Mouse (Mus musculus) lung, postnatal 4 days (tissue): Measurements from ENCODE around the gene Fat4.

Experiments
- DNase-seq, 2 experiments: peaks; one replicate each; pipeline ENCODE4 v3.0.0; 2021

Fat4 gene

DNA sequence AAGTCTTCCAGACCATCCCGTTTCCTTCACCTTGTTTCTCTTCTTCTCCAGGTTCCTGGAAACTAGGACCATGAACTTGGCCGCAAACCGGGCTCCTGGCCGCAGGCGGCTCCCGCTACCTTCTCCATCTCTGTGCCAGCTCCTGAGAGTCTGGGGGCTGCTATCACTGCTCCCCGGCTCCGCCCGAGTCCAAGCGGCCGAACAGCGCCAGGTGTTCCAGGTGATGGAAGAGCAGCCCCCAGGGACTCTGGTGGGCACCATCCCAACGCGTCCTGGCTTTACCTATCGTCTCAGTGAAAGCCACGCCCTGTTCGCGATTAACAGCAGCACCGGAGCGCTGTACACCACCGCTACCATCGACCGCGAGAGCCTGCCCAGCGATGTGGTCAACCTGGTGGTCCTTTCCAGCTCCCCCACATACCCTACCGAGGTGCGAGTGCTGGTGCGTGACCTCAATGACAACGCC, at the start of gene Fat4:
Gene Fat4 (plus strand): TSS at position 51 of the 466 bp plus-strand sequence.
- no peak for DNase-seq

DNA sequence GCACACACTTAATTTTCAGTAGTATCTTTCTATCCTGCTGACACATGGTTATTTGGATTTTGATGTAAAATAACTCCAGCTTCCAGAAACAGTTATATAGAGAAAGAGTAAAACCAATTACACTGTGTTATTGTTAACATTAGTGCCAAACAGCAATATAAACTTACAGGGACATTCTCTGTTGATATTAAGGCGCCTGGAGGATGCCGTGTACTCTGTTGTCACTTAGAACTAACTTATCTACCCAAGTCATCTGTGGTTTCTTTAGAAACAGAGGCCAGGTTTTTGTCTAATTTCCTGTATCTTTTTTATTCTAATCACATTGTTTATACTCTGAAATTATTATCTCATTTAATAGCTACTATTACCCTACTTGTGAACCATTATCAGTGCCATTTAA, 47.3 kb upstream of the Fat4 start:
- DNase-seq = no peak

DNA sequence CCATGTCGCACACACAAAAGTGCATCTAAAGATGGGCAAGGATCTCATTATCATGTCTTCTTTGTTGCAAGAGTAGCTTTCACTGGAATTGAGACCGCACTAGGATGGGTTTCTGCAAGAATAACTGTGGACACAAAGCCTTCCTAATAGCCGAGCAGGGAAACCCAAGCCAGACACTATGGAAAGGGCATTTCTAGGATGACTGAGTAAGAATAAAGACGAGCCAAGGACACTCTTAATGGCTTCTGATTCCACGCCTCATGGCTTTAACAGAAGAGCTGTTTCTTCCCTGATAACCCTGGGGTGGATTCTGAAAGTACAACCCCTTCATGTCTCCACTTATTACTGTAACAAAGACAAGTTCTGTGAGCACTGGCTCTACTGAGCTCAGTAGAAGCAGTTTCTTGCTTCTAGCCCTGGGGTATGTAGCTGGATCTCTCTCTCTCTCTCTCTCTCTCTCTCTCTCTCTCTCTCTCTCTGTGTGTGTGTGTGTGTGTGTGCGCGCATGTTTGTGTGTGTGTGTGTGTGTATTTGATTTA, 43.7 kb upstream of the Fat4 start:
- no peak for DNase-seq

DNA sequence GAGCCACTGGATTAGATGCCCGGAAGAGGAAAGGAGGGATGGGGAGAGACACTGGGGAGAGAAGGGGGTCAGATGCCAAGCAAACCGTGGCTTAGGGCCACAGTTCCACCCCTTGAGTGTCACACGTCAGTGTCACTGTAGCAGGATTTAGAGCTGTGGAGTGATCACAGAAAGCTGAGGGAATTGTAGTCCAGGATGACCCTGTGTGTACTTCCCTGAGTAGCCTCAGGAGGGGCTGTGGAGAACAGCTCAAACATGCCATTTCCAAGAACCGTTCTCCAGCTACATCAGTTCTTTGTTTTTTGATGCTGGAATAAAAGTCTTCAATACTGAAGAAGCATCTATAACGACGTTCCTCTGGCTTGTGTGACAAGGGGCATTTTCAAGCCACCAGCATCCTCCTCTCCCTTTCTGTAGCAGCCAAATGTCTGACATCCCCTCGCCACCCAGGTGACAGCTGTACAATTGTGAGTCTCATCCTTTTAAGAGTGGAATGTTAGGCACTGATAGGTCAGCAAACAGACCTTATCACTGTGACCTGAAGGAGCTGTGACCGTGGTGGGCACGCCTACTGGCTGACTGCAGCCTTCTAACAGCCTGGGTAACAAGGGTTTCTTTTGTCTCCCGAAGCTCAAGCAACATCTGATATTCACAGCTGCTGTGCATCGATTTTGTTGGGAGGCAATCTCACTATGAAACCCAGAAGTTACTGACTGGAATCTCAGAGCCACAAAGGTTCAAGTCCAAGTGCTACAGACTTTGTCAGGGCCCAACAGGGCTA, 39.9 kb upstream of the Fat4 start:
- DNase-seq = no peak

DNA sequence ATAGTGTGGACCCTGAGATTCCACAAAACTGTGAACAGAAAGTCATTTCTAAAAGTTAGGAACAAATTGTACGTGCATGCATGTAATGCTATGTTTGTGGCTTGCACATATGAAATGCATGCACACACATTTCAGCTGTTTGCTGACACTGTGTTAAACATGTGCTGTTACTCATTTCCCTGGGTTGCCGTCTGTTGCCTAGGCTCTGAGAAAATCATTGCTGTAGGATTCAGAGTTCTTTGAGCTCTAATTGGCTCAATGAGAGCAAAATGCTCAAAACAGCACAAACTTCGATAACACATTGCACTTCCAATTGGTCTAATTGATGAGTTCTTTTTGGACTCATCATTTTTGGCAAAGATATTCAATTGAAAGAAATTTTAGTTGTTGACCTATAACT, 37.7 kb upstream of the Fat4 start:
- DNase-seq = no peak

DNA sequence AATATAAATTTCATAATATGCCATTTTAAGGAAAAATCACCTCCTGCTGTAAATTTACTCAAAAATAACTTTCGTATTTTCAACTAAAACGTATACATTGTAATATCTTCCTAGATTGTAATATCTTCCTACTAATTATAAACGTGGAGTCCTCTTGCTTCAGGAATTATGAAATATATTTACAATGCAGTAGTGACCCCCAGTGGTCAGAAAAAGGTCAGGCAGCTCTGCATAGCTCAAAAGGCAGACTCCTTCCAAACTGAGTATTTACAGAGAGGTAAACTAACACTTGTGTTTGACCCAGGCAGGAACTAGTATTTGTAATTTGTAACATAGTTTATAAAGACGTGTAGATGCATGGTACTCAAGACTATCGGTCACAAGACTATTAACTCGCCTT, 37.2 kb upstream of the Fat4 start:
- DNase-seq = peak in 1 of 2 experiments; percentile 63

DNA sequence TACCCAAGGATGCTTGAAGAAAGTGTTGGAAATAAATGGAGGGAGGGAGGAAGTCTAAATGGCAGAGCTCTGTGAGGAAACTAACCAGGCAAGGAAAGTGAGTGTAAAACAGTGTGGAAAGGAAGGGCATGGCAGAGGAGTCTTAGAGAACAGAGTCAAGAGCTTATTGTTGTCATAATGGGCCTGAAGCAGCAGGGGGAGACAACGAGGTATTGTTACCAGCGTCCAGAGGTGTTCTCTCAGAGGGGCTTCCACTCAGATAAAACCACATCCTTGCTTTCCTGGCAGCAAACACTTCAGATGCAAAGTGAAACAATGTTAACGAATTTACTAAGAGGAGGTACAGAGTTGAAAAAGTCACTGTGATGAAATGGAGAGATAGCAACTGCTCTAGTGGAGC, 33.1 kb upstream of the Fat4 start:
- DNase-seq = no peak

DNA sequence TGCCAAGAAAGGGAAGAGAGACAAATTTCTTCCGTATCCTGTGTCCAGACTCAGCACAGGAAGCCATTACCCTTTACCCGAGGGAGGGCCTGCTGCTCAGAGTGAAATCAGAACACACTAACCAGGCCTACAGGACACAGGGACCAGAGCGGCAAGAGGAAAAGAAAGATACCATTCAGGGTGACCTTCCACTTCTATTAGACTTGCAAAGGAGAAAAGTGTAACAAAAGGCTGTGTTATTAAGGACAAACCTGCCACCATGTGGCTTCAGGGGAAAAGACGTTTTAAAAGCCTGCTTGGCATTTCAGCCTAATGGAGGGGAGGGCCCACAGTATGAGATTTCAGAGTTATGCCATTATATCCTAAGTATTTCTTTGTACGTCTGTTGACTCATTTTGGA, 26.1 kb upstream of the Fat4 start:
- no peak for DNase-seq

DNA sequence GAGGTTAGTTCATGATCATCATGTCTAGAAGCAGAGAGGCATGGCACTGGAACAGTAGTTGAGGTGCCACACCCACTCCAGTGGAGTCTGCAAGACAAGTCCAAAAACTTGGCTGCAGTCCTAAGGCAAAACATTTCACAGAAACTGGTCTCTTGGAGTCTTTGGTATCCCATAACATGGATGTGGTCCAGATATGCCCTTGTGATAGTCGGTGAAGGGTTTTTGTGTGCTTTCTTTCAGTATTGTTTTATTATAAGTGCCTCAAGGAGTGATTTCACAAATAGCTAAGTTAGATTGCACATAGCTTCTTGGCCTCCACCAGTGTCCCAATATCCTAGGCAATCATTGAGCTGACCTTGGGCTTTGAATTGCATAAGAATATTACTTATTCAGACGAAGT, 15.4 kb upstream of the Fat4 start:
- no peak for DNase-seq

DNA sequence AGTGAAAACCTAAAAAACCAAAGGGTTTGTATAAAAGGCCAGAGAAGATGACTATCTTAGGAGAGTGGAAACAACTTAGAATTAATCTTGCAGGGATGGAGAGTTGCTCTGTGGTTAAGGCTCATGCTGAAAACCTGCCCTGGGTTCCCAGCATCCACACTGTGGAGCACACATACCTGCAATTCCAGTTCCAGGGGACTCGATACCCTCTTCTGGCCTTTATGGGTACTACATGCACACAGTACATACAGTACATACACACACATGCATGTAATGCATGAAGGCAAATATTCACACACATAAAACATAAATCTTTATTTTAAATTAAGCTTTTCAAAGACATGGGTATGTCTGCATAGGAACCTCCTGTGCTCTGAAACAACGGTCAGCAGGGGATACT, 10.9 kb upstream of the Fat4 start:
- no peak for DNase-seq

DNA sequence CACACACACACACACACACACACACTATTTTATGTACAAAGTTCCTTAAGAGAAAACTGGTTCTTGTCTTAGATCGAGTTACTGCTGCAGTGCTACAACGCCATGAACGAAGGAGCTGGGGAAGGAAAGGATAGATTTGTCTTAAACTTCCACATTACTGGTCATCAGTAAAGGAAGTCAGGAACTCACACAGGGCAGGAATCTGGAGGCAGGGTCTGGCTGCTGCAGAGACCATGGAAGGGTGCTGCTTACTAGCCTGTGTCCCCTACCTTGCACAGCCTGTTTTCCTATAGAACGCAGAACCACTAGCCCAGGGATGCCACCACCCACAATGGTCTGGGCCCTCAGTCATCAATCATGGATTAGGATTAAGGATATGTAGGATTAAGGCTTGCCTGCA, 10.0 kb upstream of the Fat4 start:
- DNase-seq = no peak

DNA sequence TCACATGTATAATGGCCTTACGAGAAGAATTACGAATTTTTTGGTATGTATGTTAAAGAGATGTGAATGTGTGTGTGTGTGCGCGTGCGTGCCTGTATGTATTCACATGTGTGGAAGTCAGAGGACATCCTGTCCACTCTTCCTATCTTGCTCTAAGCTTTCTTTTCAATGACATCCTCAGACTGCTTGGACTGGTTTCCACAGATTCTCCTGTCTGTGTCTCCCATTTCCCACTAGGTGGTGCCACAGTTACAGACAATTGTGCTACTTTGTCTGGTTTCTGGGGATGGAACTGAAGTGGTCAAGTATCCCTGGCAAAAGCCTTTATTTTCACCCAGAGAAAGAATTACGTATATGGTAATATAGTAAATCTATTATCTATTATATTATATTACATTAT, 4.0 kb upstream of the Fat4 start:
- DNase-seq = peak in 1 of 2 experiments; percentile 51

DNA sequence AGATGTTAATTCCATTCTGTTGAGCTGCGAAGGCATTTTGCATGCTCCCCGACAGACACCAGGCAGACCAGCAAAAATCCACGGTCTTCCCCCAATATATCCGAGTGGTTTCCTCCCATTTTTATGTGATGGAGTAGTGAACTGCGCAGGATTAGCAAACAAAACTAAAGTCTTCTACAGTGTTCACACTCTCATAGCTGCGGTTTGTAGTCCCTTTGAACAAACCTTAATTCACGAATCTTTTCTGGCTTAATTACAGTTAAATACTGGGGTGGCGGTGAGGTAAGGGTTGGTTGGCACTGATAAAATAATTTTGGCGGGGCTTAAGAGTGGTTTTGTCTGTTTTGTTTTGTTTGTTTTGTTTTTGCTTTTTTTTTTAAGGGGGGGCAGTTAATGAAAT, 3.1 kb upstream of the Fat4 start:
- no peak for DNase-seq

DNA sequence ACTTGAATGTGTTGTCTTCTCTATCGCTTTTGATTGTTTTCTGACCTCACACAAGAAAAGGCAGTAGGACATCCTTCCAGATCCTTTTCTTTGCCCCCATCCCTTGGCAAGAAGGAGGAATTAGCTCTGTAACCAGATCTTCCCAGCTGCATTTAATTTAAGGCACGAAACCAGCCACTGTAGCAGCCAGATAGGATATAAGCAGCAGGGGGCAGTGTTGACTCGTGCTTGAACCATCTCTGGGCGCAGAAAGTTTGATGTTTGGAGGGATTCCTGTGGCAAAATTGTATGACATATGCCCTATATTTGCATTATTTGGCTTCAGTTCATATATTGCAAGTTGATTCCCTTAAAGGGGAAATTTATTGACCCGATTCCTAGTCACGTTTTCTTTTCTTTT, 2.5 kb upstream of the Fat4 start:
- peak; percentile 76 to 87 for DNase-seq

DNA sequence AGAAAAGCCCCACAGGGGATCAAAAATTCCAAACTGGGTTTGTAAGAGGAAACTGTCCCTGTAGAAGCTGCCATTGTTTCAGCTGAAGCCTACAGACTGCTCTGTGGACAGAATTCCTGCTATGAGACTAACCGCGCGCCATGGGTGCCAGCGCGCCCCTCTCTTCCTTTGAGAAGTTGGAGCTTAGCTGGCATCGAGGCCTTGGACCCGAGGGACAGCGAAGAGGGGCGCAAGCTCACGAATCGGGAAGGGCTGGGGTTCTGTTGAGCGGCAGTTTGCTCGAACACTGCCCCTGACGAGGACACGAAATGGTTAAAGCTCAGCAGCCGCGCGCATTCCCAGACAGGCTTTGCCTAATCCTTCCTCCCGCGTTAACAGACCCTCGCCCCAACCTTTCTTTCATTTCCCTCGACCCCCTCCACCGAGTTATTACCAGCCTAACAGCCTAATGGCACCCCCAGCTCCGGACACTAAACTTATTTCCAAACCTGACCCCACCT, 1.8 kb upstream of the Fat4 start:
- peak; percentile 54 to 64 for DNase-seq

DNA sequence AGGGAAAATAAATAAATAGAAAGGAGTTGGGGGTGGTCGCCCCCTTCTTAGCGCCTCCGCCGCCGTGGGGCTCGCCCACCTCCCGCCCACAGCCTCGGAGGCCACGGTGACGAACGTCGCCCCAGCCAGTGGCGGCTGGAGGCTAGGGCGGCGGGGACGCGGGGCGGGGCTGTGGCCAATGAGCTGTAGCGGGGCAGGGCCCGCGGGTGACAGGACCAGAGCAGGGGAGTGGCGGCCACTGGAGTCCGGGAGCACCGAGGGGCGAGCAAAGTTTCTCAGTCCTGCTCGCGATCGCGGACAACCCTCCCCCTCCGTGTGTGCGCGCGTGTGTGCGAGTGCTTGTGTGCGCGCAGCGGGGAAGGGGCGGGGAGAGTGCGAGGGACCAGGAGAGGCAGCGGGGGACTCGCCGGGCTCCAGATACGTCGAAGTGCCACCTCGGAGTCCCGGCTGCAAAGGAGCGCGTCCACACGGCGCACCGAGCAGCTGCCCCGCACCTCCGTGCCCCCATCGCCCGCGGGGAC, 1.2 kb upstream of the Fat4 start:
- peak; percentile 90 to 96 for DNase-seq

DNA sequence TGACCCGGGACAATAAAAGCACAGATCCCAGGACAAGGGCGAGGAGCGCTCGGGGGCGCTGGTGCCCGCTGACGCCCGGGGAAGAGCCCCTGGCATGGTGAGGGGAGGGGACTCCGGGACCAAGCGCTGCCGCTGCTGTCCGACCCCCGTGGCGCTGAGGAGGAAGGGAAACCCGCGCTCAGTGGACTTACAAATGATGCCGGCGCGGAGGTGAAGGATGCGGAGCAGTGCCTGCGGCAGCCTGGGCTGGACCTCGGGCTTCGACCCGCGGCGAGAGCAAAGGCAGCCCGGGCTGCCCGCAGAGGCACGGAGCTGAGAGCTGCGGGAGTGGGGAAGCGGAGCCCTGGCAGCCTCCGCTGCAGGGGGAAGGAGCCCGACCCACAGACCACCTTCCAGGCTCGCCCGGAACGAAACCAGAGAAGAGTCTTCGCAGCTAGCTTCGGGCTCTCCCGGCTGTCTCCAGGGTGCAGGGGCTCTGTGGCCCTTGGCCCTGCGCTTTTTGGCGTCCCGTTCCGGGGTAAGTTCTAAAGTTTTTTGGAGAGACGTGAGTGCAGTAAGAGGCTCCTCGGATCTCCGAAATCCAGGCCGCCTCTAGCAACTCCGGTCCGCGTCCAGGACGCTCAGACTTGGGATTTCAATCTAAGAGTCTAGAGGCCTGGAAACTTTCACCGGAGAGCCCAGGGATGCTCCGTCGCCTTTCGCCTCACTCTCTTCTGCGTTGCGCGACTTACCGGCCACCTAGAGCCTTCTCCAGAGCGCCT, 499 bp upstream of the Fat4 start:
- DNase-seq = peak in 1 of 2 experiments; percentile 58

DNA sequence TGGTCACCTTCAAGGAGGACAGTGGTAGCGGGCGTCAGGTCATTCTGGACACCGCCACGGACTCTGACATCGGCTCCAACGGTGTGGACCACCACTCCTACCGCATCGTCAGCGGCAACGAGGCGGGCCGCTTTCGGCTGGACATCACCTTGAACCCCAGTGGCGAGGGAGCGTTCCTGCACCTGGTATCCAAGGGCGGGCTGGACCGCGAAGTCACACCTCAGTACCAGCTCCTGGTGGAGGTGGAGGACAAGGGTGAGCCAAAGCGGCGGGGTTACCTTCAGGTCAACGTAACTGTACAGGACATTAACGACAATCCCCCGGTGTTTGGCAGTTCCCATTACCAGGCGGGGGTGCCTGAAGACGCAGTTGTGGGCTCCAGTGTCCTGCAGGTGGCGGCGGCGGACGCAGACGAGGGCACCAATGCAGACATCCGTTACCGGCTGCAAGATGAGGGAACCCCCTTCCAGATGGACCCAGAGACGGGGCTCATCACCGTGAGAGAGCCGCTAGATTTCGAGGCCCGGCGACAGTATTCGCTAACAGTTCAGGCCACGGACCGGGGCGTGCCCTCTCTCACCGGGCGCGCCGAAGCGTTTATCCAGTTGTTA, 746 bp downstream of the Fat4 start:
- DNase-seq = peak; percentile 64 to 69

DNA sequence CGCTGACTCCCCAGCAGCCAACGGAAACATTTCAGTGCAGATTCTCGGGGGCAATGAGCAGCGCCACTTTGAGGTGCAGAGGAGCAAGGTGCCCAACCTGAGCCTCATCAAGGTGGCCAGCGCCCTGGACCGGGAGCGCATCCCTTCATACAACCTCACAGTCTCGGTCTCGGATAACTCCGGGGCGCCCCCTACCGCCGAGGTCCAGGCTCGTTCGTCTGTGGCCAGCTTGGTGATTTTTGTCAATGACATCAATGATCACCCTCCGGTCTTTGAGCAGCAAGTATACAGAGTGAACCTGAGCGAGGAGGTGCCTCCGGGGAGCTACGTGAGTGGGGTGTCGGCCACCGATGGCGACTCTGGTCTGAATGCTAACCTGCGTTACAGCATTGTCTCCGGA, 1.4 kb downstream of the Fat4 start:
- peak; percentile 63 to 75 for DNase-seq

DNA sequence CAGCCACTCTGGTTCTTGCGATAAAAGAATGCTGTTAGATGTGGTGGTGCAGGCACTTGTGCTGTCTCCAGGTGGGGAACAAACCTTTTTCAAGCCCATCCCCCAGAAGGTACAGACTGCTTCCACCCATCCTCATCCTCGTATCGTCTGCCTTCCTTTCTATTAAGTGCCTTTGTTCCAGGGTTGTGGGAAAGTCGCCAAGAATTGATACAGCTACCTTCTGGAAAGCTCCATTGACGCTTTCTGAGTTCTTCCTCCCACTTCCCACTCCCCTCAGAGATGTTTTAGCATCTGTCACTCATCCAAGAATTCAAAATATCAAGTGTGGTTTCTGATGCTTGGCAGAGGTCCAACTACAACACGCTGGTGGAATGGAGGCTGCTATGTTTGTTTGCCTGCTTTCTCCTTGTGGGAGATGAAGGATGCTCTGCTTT, 6.1 kb downstream of the Fat4 start:
- DNase-seq = no peak

DNA sequence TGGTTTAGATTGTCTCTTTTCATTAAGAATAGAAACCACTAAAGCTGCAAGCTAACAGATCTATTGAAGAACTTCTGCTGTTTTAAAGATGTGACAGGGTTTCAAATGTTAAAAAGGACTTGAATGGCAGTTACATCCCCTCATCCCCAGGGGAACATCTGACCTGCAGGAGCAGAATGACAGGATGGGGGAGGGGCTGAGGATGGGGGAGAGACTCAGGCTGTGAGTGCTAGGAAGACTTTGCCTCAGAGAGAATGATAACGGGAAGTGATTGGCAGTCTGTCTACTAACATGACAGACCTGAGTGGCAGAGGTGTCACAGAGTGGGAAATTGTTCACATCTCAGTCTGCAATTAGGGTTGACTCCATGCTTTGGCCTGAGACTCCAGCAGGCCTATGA, 14.1 kb downstream of the Fat4 start:
- no peak for DNase-seq

DNA sequence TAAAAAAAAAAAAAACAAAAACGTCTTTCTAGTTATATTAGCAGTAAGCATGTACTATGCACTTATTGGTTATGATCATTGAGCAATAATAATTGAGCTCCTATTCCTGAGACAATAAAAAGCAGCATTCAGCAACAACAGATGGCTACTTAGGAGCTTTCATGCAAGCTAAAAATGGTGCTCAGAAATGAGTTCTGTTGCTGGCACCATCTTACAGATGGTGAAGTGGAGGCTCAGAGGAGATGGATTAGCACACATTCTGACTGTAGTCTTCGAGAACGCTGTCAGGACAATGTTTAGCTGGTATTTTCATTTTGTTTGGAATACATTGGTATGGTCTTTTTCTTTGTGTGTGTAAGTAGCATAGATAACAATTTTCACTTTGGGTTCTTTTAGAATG, 20.1 kb downstream of the Fat4 start:
- DNase-seq = no peak
